Mouse (Mus musculus): ENCODE results near the gene Slc5a11. TPM values are rescaled to one million over a fixed set of nuclear protein-coding genes. Genes with fewer than 3 reads are reported as not detected.

Gene Slc5a11
- polyA plus RNA-seq, 1 experiment from 2014 or later: 0.40 TPM

- Histone ChIP-seq H3K4me2 (no peak overlapping the region), H3K27ac (replicated peaks) (no peak overlapping the region), H3K9ac (replicated peaks) (no peak overlapping the region), H3K27me3 (replicated peaks) (no peaks in the 10 kb centered on the region), H3K4me1 (no peaks in the 10 kb centered on the region), H3K4me3 (replicated peaks) (no peak overlapping the region), H3K9me3 (replicated peaks) (no peaks in the 10 kb centered on the region), H3K36me3 (peaks cover 69% of the 10 kb centered on the region)
- WGBS: 91% methylated on average over 12 of the region's 12 CpGs
- no peak for ATAC-seq (ENCODE audit: low FRiP score)
Measured at GRCm38 (mm10) chr7:123193201-123193600, 21.4 kb upstream of the Slc5a11 start.

GRCm38 (mm10) chr7:123194696-123195095 is 19.9 kb upstream of the Slc5a11 start:
- Histone ChIP-seq H3K9me3 (replicated peaks) (no peaks in the 10 kb centered on the region), H3K27ac (replicated peaks) (no peak overlapping the region), H3K36me3 (peaks cover 55% of the 10 kb centered on the region), H3K4me3 (replicated peaks) (no peak overlapping the region), H3K4me2 (no peak overlapping the region), H3K9ac (replicated peaks) (no peak overlapping the region), H3K4me1 (no peaks in the 10 kb centered on the region), H3K27me3 (replicated peaks) (no peaks in the 10 kb centered on the region)
- 89% methylated on average over 8 of the region's 8 CpGs for WGBS
- ATAC-seq (ENCODE audit: low FRiP score): no peak

- H3K4me1 ChIP-seq: no peaks in the 10 kb centered on the region
- H3K27me3 ChIP-seq (replicated peaks): no peaks in the 10 kb centered on the region
- H3K4me2 ChIP-seq: no peak overlapping the region
- H3K36me3 ChIP-seq: peaks cover 37% of the 10 kb centered on the region
- no peak overlapping the region for H3K4me3 ChIP-seq (replicated peaks)
- H3K27ac ChIP-seq (replicated peaks): no peak overlapping the region
- H3K9ac ChIP-seq (replicated peaks): no peak overlapping the region
- WGBS: 92% methylated on average over 5 of the region's 5 CpGs
- ATAC-seq (ENCODE audit: low FRiP score): no peak
- H3K9me3 ChIP-seq (replicated peaks): no peaks in the 10 kb centered on the region
Measured at GRCm38 (mm10) chr7:123196432-123196831, 18.1 kb upstream of the Slc5a11 start.

GRCm38 (mm10) chr7:123198695-123199094 is 15.9 kb upstream of the Slc5a11 start:
- H3K4me2 ChIP-seq: no peak overlapping the region
- H3K9me3 ChIP-seq (replicated peaks): no peaks in the 10 kb centered on the region
- H3K4me1 ChIP-seq: no peaks in the 10 kb centered on the region
- no peak overlapping the region for H3K27ac ChIP-seq (replicated peaks)
- H3K4me3 ChIP-seq (replicated peaks): no peak overlapping the region
- H3K27me3 ChIP-seq (replicated peaks): no peaks in the 10 kb centered on the region
- WGBS: 81% methylated on average over 10 of the region's 10 CpGs
- no peak overlapping the region for H3K9ac ChIP-seq (replicated peaks)
- peaks cover 17% of the 10 kb centered on the region for H3K36me3 ChIP-seq
- ATAC-seq (ENCODE audit: low FRiP score): no peak

DNA sequence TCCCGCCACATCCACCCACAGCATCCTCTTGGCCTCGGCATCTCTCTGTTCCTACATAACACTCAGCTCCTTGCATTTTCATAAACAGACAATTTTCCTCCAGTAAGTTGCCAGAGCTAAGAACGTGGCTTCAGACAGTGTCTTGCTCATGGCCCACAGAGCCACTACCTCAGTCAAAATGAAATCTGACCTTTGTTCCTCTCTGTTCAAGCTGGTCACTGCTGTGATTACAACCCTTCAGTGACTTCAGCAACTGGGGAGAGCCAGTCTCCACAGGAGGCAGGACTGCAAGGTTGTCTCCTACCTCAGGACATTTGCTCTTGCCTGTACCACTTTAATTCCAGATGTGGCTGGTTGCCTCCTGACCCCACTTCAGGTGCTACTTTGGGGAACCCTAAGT is 15.4 kb upstream of the Slc5a11 start:
- no peak overlapping the region for H3K9ac ChIP-seq (replicated peaks)
- no peak for ATAC-seq (ENCODE audit: low FRiP score)
- no peaks in the 10 kb centered on the region for H3K4me1 ChIP-seq
- no peaks in the 10 kb centered on the region for H3K9me3 ChIP-seq (replicated peaks)
- H3K4me2 ChIP-seq: no peak overlapping the region
- H3K36me3 ChIP-seq: peaks cover 17% of the 10 kb centered on the region
- H3K27me3 ChIP-seq (replicated peaks): no peaks in the 10 kb centered on the region
- no peak overlapping the region for H3K4me3 ChIP-seq (replicated peaks)
- WGBS: 80% methylated on average over 3 of the region's 3 CpGs
- no peak overlapping the region for H3K27ac ChIP-seq (replicated peaks)

GRCm38 (mm10) chr7:123199656-123200206 is 14.8 kb upstream of the Slc5a11 start:
- WGBS: 92% methylated on average over 15 of the region's 15 CpGs
- H3K4me2 ChIP-seq: no peak overlapping the region
- no peaks in the 10 kb centered on the region for H3K9me3 ChIP-seq (replicated peaks)
- no peaks in the 10 kb centered on the region for H3K4me1 ChIP-seq
- no peak overlapping the region for H3K9ac ChIP-seq (replicated peaks)
- H3K36me3 ChIP-seq: peaks cover 14% of the 10 kb centered on the region
- no peak overlapping the region for H3K4me3 ChIP-seq (replicated peaks)
- ATAC-seq (ENCODE audit: low FRiP score): no peak
- H3K27me3 ChIP-seq (replicated peaks): no peaks in the 10 kb centered on the region
- H3K27ac ChIP-seq (replicated peaks): no peak overlapping the region

- Histone ChIP-seq H3K27ac (replicated peaks) (no peak overlapping the region), H3K36me3 (peaks cover 5% of the 10 kb centered on the region; the same call in 1 of the 2 replicates), H3K4me3 (replicated peaks) (no peak overlapping the region), H3K27me3 (replicated peaks) (no peaks in the 10 kb centered on the region), H3K4me1 (no peaks in the 10 kb centered on the region), H3K9ac (replicated peaks) (no peak overlapping the region), H3K9me3 (replicated peaks) (no peaks in the 10 kb centered on the region), H3K4me2 (no peak overlapping the region)
- ATAC-seq (ENCODE audit: low FRiP score): no peak
- 89% methylated on average over 9 of the region's 9 CpGs for WGBS
Measured at GRCm38 (mm10) chr7:123200722-123201121, 13.9 kb upstream of the Slc5a11 start.

- H3K27ac ChIP-seq (replicated peaks): no peak overlapping the region
- no peaks in the 10 kb centered on the region for H3K9me3 ChIP-seq (replicated peaks)
- no peak overlapping the region for H3K4me3 ChIP-seq (replicated peaks)
- no peak overlapping the region for H3K9ac ChIP-seq (replicated peaks)
- H3K4me2 ChIP-seq: no peak overlapping the region
- no peak for ATAC-seq (ENCODE audit: low FRiP score)
- H3K36me3 ChIP-seq: no peaks in the 10 kb centered on the region
- 29% methylated on average over 14 of the region's 14 CpGs for WGBS
- no peaks in the 10 kb centered on the region for H3K27me3 ChIP-seq (replicated peaks)
- H3K4me1 ChIP-seq: no peaks in the 10 kb centered on the region
Measured at GRCm38 (mm10) chr7:123205261-123205660, 9.3 kb upstream of the Slc5a11 start.

GRCm38 (mm10) chr7:123207561-123207960 is 7.0 kb upstream of the Slc5a11 start:
- Histone ChIP-seq H3K27ac (replicated peaks) (no peak overlapping the region), H3K9ac (replicated peaks) (no peak overlapping the region), H3K4me1 (no peaks in the 10 kb centered on the region), H3K4me3 (replicated peaks) (no peak overlapping the region), H3K9me3 (replicated peaks) (no peaks in the 10 kb centered on the region), H3K4me2 (no peak overlapping the region), H3K36me3 (no peaks in the 10 kb centered on the region), H3K27me3 (replicated peaks) (no peaks in the 10 kb centered on the region)
- 81% methylated on average over 6 of the region's 6 CpGs for whole genome bisulfite sequencing
- no peak for ATAC-seq (ENCODE audit: low FRiP score)

GRCm38 (mm10) chr7:123209864-123210263 is 4.7 kb upstream of the Slc5a11 start:
- Histone ChIP-seq H3K9ac (replicated peaks) (no peak overlapping the region), H3K4me1 (peaks cover 7% of the 10 kb centered on the region), H3K36me3 (no peaks in the 10 kb centered on the region), H3K4me3 (replicated peaks) (no peak overlapping the region), H3K9me3 (replicated peaks) (no peaks in the 10 kb centered on the region), H3K27ac (replicated peaks) (no peak overlapping the region), H3K27me3 (replicated peaks) (no peaks in the 10 kb centered on the region), H3K4me2 (no peak overlapping the region)
- ATAC-seq (ENCODE audit: low FRiP score): no peak
- 82% methylated on average over 9 of the region's 9 CpGs for WGBS

DNA sequence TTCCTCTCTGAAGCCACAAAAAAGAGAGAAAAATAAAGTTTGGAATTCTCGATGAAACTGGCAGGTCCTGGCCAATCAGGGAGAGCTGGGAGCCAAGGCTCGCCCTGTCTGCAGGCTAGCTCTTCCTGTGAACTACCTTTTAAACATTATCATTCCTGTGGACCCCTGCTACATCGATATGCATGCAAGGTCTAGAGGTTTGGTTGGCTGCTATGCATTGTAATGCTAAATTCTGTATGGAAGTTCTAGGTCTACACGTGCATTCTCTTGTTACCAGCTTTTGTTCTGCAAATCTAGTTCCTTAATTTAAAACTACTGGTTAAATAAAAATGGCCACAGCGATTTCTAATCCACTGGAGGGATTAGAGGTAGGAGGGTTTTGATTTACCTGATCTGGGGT is 3.1 kb upstream of the Slc5a11 start:
- Histone ChIP-seq H3K27me3 (replicated peaks) (no peaks in the 10 kb centered on the region), H3K4me2 (no peak overlapping the region), H3K9me3 (replicated peaks) (no peaks in the 10 kb centered on the region), H3K27ac (replicated peaks) (no peak overlapping the region), H3K4me1 (peaks cover 7% of the 10 kb centered on the region), H3K9ac (replicated peaks) (no peak overlapping the region), H3K4me3 (replicated peaks) (no peak overlapping the region), H3K36me3 (no peaks in the 10 kb centered on the region)
- ATAC-seq (ENCODE audit: low FRiP score): no peak
- 68% methylated on average over 5 of the region's 5 CpGs for WGBS

DNA sequence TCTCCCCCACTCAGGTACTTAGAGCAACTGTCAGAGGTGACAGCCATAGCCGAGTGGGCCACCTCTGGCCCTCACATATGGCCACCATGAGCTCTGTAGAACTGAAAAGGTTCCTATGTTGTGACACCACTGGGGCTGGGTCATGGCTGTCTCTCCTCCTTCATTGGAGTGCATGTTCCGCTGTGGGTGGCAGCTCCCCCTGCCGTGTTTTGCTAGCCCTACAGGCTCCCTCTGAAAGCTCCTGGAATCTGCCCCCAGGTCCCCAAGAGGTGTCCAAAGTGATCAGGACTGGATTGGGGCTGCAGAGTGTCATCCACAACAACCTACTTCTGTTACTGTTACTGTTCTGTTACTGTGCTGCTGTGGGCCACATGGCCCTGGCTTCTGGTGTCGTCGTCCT is 2.3 kb upstream of the Slc5a11 start:
- Histone ChIP-seq H3K4me3 (replicated peaks) (no peak overlapping the region), H3K9me3 (replicated peaks) (no peaks in the 10 kb centered on the region), H3K4me1 (peaks cover 7% of the 10 kb centered on the region), H3K36me3 (no peaks in the 10 kb centered on the region), H3K4me2 (no peak overlapping the region), H3K27me3 (replicated peaks) (no peaks in the 10 kb centered on the region), H3K9ac (replicated peaks) (no peak overlapping the region), H3K27ac (replicated peaks) (no peak overlapping the region)
- 76% methylated on average over 5 of the region's 5 CpGs for WGBS
- no peak for ATAC-seq (ENCODE audit: low FRiP score)

GRCm38 (mm10) chr7:123215138-123215537 is 558 bp downstream of the Slc5a11 start:
- no peak for ATAC-seq (ENCODE audit: low FRiP score)
- H3K9me3 ChIP-seq (replicated peaks): no peaks in the 10 kb centered on the region
- 83% methylated on average over 2 of the region's 2 CpGs for WGBS

More at GRCm38 (mm10) chr7:123215138-123215537, 558 bp downstream of the Slc5a11 start:
- H3K9ac ChIP-seq (replicated peaks): no peak overlapping the region
- H3K36me3 ChIP-seq: no peaks in the 10 kb centered on the region
- peaks cover 14% of the 10 kb centered on the region for H3K4me1 ChIP-seq
- no peak overlapping the region for H3K4me2 ChIP-seq
- H3K27ac ChIP-seq (replicated peaks): no peak overlapping the region
- no peaks in the 10 kb centered on the region for H3K27me3 ChIP-seq (replicated peaks)
- H3K4me3 ChIP-seq (replicated peaks): no peak overlapping the region

Data from neural tube, embryonic 15.5 days (tissue).